Mouse (Mus musculus) MEL (cell line): ENCODE data around the gene Polr2e. TPM values are rescaled to one million over a fixed set of nuclear protein-coding genes. Genes with fewer than 3 reads are reported as not detected.

Experiments used
- DNase-seq: peaks from one replicate; pipeline ENCODE4 v3.0.0; 2011; ENCODE audit warnings: low read depth, low spot score
- H3K27ac ChIP-seq: 2 replicates; pipeline ENCODE4 v1.5.1; 2012; ENCODE audit warnings: low read depth, mild to moderate bottlenecking, control low read depth, low read length, moderate library complexity; ENCODE audit not compliant: control insufficient read depth
- H3K27me3 ChIP-seq, 2 experiments: fragments of 150-350 bp in 1 of 2; sonication (generic) in 1 of 2; 2 replicates each; pipeline ENCODE4 v1.6.1; 2012; ENCODE audit warnings: low read length in 2 of 2, mild to moderate bottlenecking in 2 of 2, improper control_type of control experiment in 1 of 2, moderate library complexity in 1 of 2; ENCODE audit not compliant: insufficient read depth in 2 of 2, control insufficient read depth in 1 of 2
- H3K36me3 ChIP-seq, 2 experiments: 2 replicates each; pipeline ENCODE4 v1.6.1; 2012 to 2014; ENCODE audit warnings: low read length in 2 of 2, improper control_type of control experiment in 1 of 2, inconsistent platforms in 1 of 2, mild to moderate bottlenecking in 1 of 2; ENCODE audit not compliant: insufficient read depth in 2 of 2, control insufficient read depth in 1 of 2
- H3K4me1 ChIP-seq, 2 experiments: fragments of 150-350 bp in 1 of 2; sonication (generic) in 1 of 2; 2 replicates each; pipeline ENCODE4 v1.6.1; 2012; ENCODE audit warnings: low read length in 2 of 2, improper control_type of control experiment in 1 of 2, mild to moderate bottlenecking in 1 of 2; ENCODE audit not compliant: insufficient read depth in 2 of 2, control insufficient read depth in 1 of 2
- H3K4me3 ChIP-seq, 2 experiments: fragments of 150-350 bp in 1 of 2; sonication (generic) in 1 of 2; 2 replicates each; pipeline ENCODE4 v1.5.1; 2012; ENCODE audit warnings: low read depth in 2 of 2, low read length in 2 of 2, mild to moderate bottlenecking in 2 of 2, moderate library complexity in 2 of 2, control low read depth in 1 of 2, improper control_type of control experiment in 1 of 2; ENCODE audit not compliant: control insufficient read depth in 1 of 2, insufficient read depth in 1 of 2
- H3K79me2 ChIP-seq: 2 replicates; pipeline ENCODE4 v1.6.1; 2012; ENCODE audit warnings: mild to moderate bottlenecking, low read length, moderate library complexity; ENCODE audit not compliant: control insufficient read depth, poor library complexity, insufficient read depth
- H3K9ac ChIP-seq: 2 replicates; pipeline ENCODE4 v1.6.1; 2012; ENCODE audit warnings: low read depth, mild to moderate bottlenecking, control low read depth, low read length, moderate library complexity; ENCODE audit not compliant: control insufficient read depth, poor library complexity, severe bottlenecking
- H3K9me3 ChIP-seq: fragments of 150-350 bp; sonication (generic); replicated peaks from 2 replicates; pipeline ENCODE4 v1.6.1; 2012; ENCODE audit warnings: mild to moderate bottlenecking, low read length, improper control_type of control experiment, moderate library complexity; ENCODE audit not compliant: insufficient read depth
- BHLHE40 ChIP-seq: IDR thresholded peaks from 2 replicates; pipeline ENCODE4 v1.6.1; 2012; ENCODE audit warnings: low read depth, mild to moderate bottlenecking, inconsistent platforms, low read length, improper control_type of control experiment, borderline replicate concordance
- CHD1 ChIP-seq: IDR thresholded peaks from 2 replicates; pipeline ENCODE4 v1.6.1; 2012; ENCODE audit warnings: low read depth, mild to moderate bottlenecking, inconsistent platforms, low read length, improper control_type of control experiment
- CHD2 ChIP-seq: IDR thresholded peaks from 2 replicates; pipeline ENCODE4 v1.6.1; 2011; ENCODE audit warnings: low read length, improper control_type of control experiment
- ELF1 ChIP-seq: IDR thresholded peaks from 2 replicates; pipeline ENCODE4 v1.6.1; 2014; ENCODE audit warnings: low read depth, mild to moderate bottlenecking, inconsistent platforms, low read length, improper control_type of control experiment, moderate library complexity
- EP300 ChIP-seq, 2 experiments: IDR thresholded peaks; 2 replicates each; pipeline ENCODE4 v1.6.1; 2011; ENCODE audit warnings: improper control_type of control experiment in 2 of 2, low read length in 2 of 2, low read depth in 1 of 2, mild to moderate bottlenecking in 1 of 2
- ETS1 ChIP-seq: IDR thresholded peaks from 2 replicates; pipeline ENCODE4 v1.6.1; 2012; ENCODE audit warnings: low read depth, mild to moderate bottlenecking, inconsistent platforms, low read length, improper control_type of control experiment, moderate library complexity
- GABPA ChIP-seq: IDR thresholded peaks from 2 replicates; pipeline ENCODE4 v1.6.1; 2012; ENCODE audit warnings: low read depth, mild to moderate bottlenecking, inconsistent platforms, low read length, improper control_type of control experiment, moderate library complexity
- HCFC1 ChIP-seq: IDR thresholded peaks from 2 replicates; pipeline ENCODE4 v1.6.1; 2012; ENCODE audit warnings: low read depth, mild to moderate bottlenecking, inconsistent platforms, low read length, improper control_type of control experiment, moderate library complexity
- JUND ChIP-seq: IDR thresholded peaks from 2 replicates; pipeline ENCODE4 v1.6.1; 2011; ENCODE audit warnings: low read depth, mild to moderate bottlenecking, improper control_type of control experiment, low read length
- KAT2A ChIP-seq: conservative IDR thresholded peaks from 2 replicates; pipeline ENCODE4 v1.6.1; 2012; ENCODE audit warnings: low read depth, low read length, improper control_type of control experiment, inconsistent platforms
- MAFK ChIP-seq: IDR thresholded peaks from 2 replicates; pipeline ENCODE4 v1.6.1; 2011; ENCODE audit warnings: low read depth, mild to moderate bottlenecking, low read length, improper control_type of control experiment, borderline replicate concordance
- MAZ ChIP-seq: IDR thresholded peaks from 2 replicates; pipeline ENCODE4 v1.6.1; 2012; ENCODE audit warnings: low read depth, mild to moderate bottlenecking, inconsistent platforms, low read length, improper control_type of control experiment
- MEF2A ChIP-seq: IDR thresholded peaks from 2 replicates; pipeline ENCODE4 v1.6.1; 2014; ENCODE audit warnings: low read depth, mild to moderate bottlenecking, inconsistent platforms, low read length, improper control_type of control experiment; ENCODE audit not compliant: poor library complexity, insufficient replicate concordance, severe bottlenecking; ENCODE audit errors: extremely low read depth
- MYB ChIP-seq: IDR thresholded peaks from 2 replicates; pipeline ENCODE4 v1.6.1; 2011; ENCODE audit warnings: mild to moderate bottlenecking, low read depth, low read length, improper control_type of control experiment
- MYC ChIP-seq: IDR thresholded peaks from 2 replicates; pipeline ENCODE4 v1.6.1; 2011; ENCODE audit warnings: low read depth, mild to moderate bottlenecking, low read length, improper control_type of control experiment, moderate library complexity
- NELFE ChIP-seq: IDR thresholded peaks from 2 replicates; pipeline ENCODE4 v1.6.1; 2011; ENCODE audit warnings: low read depth, low read length, improper control_type of control experiment
- NRF1 ChIP-seq: IDR thresholded peaks from 2 replicates; pipeline ENCODE4 v1.6.1; 2014; ENCODE audit warnings: low read depth, mild to moderate bottlenecking, inconsistent platforms, low read length, improper control_type of control experiment, moderate library complexity; ENCODE audit not compliant: poor library complexity, insufficient read depth, severe bottlenecking
- POLR2A ChIP-seq, 2 experiments: IDR thresholded peaks; 2 replicates each; pipeline ENCODE4 v1.6.1; 2011 to 2012; ENCODE audit warnings: low read length in 2 of 2, mild to moderate bottlenecking in 2 of 2, control low read depth in 1 of 2, improper control_type of control experiment in 1 of 2, low read depth in 1 of 2, moderate library complexity in 1 of 2; ENCODE audit not compliant: control insufficient read depth in 1 of 2, insufficient read depth in 1 of 2, poor library complexity in 1 of 2
- POLR2AphosphoS2 ChIP-seq: IDR thresholded peaks from 2 replicates; pipeline ENCODE4 v1.6.1; 2011; ENCODE audit warnings: low read length, improper control_type of control experiment
- POLR2AphosphoS5 ChIP-seq: IDR thresholded peaks from 2 replicates; pipeline ENCODE4 v1.6.1; 2012; ENCODE audit warnings: low read depth, borderline replicate concordance, mild to moderate bottlenecking, inconsistent platforms, low read length, moderate library complexity, mixed read lengths
- RAD21 ChIP-seq: IDR thresholded peaks from 2 replicates; pipeline ENCODE4 v1.6.1; 2011; ENCODE audit warnings: mild to moderate bottlenecking, low read depth, low read length, improper control_type of control experiment
- RCOR1 ChIP-seq: IDR thresholded peaks from 2 replicates; pipeline ENCODE4 v1.6.1; 2012; ENCODE audit warnings: low read depth, mild to moderate bottlenecking, inconsistent platforms, low read length, improper control_type of control experiment
- SIN3A ChIP-seq: IDR thresholded peaks from 2 replicates; pipeline ENCODE4 v1.6.1; 2012; ENCODE audit warnings: low read length, improper control_type of control experiment, inconsistent platforms
- TBP ChIP-seq: IDR thresholded peaks from 2 replicates; pipeline ENCODE4 v1.8.0; 2011; ENCODE audit warnings: low read depth, low read length, improper control_type of control experiment
- TCF12 ChIP-seq: IDR thresholded peaks from 2 replicates; pipeline ENCODE4 v1.6.1; 2014; ENCODE audit warnings: low read depth, mild to moderate bottlenecking, inconsistent platforms, low read length, improper control_type of control experiment, moderate library complexity
- UBTF ChIP-seq: IDR thresholded peaks from 2 replicates; pipeline ENCODE4 v1.6.1; 2012; ENCODE audit warnings: low read depth, mild to moderate bottlenecking, inconsistent platforms, low read length, improper control_type of control experiment, moderate library complexity, borderline replicate concordance; ENCODE audit not compliant: insufficient read depth
- USF2 ChIP-seq, 2 experiments: IDR thresholded peaks; 2 replicates each; pipeline ENCODE4 v1.6.1; 2011 to 2012; ENCODE audit warnings: improper control_type of control experiment in 2 of 2, low read length in 2 of 2, borderline replicate concordance in 1 of 2, inconsistent platforms in 1 of 2, low read depth in 1 of 2, mild to moderate bottlenecking in 1 of 2; ENCODE audit not compliant: insufficient read depth in 1 of 2
- ZC3H11A ChIP-seq: IDR thresholded peaks from 2 replicates; pipeline ENCODE4 v1.6.1; 2012; ENCODE audit warnings: low read depth, mild to moderate bottlenecking, inconsistent platforms, low read length, improper control_type of control experiment
- ZMIZ1 ChIP-seq: IDR thresholded peaks from 2 replicates; pipeline ENCODE4 v1.6.1; 2012; ENCODE audit warnings: low read depth, mild to moderate bottlenecking, inconsistent platforms, low read length, improper control_type of control experiment, moderate library complexity
- polyA plus RNA-seq, 2 experiments: library from polyadenylated mRNA; stranded (reverse) in 1 of 2; unstranded in 1 of 2; fragments of >175 nt in 1 of 2; fragments of >200 nt in 1 of 2; gene quantifications; 2 replicates each; pipeline versions ENCODE4 v1.2.1 to v1.2.4; 2012; ENCODE audit warnings: low replicate concordance in 2 of 2, low read depth in 1 of 2; ENCODE audit not compliant: insufficient read length in 2 of 2, insufficient read depth in 1 of 2, missing spikeins in 1 of 2
- total RNA-seq: library from RNA; depleted of rRNA; stranded (reverse); fragments of 300-350 nt; gene quantifications from 2 replicates; pipeline ENCODE4 v1.2.3, GENCODE M21; 2012

Polr2e gene
- total and polyA plus RNA-seq, 3 experiments, result 169 to 279 (median 258) TPM

DNA sequence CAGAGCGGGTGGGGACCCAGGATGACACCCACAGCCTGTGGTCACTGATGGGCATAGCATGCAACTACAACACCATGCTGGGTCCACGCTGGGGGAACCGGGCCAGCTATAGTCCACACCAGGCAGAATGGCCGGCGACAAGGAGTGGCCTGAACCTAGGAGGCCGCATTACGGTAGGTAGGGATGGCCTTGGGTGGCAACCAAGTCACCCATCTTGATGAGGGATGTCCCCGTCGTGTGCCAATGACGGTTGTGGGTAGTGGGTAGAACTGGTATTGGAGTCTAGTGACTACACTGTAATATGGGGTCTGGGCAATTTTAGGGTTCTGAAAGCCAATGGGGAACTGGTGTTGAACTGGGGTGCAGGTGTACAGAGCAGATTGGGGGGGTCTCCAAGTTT, 22.7 kb downstream of the Polr2e start:
- H3K27me3 ChIP-seq, result no peaks in the 10 kb centered on the region
- DNase-seq, result peak; percentile 55
- 0 out of 4 replicates have a peak, but pooled peaks of 1 of the 2 experiments have one; percentile 10 for TF ChIP-seq POLR2A (IDR thresholded peaks at IDR 0.05; ENCODE audit: control insufficient read depth in 1 of 2, insufficient read depth in 1 of 2, low read depth in 1 of 2, low read length in 2 of 2, poor library complexity in 1 of 2)
- TF ChIP-seq MYB, result no peak
- peak overlapping the region; percentile 84 for H3K9ac ChIP-seq
- H3K27ac ChIP-seq, result peak overlapping the region; percentile 80
- peaks cover 10 to 19% of the 10 kb centered on the region in 2 experiments for H3K4me1 ChIP-seq
- H3K4me3 ChIP-seq, result peak overlapping the region; percentile 74 to 98
- peaks cover 12% of the 10 kb centered on the region for H3K79me2 ChIP-seq
- H3K36me3 ChIP-seq, result peaks cover 0 to 11% of the 10 kb centered on the region in 2 experiments; a peak in 3 of 4 replicates
- no peaks in the 10 kb centered on the region for H3K9me3 ChIP-seq

DNA sequence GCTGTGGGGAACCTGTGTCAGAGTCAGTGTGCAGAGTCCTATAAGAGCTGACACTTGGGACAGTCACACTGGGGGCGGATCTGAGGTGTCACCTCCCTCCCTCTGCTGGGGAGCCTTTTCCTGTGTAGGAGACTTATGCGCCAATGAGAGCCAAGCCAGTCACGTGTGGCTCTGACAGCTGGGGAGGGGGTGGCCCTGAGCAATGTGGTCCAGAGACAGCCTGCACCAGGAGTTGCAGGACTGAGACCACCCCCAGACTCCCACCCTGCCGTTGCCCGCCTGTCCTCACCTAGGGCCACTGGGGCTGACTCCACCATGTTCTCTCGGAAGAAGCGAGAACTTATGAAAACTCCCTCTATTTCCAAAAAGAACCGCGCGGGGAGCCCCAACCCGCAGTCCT, 23.1 kb downstream of the Polr2e start, which contains the start of gene Arhgap45:
TSS of gene Arhgap45 (plus strand) at position 143 of the 400 bp plus-strand sequence.
- DNase-seq, result peak; percentile 93
- Histone ChIP-seq H3K36me3 (peaks cover 0 to 11% of the 10 kb centered on the region in 2 experiments; a peak in 3 of 4 replicates), H3K9me3 (no peaks in the 10 kb centered on the region), H3K79me2 (peaks cover 12% of the 10 kb centered on the region), H3K9ac (peak within 1 kb of the TSS; percentile 84), H3K27me3 (no peaks in the 10 kb centered on the region), H3K4me1 (peaks cover 10 to 19% of the 10 kb centered on the region in 2 experiments), H3K4me3 (peak within 1 kb of the TSS; percentile 74 to 98), H3K27ac (peak within 1 kb of the TSS; percentile 80)
- TF ChIP-seq NELFE (peak; percentile 63), SIN3A (peak; percentile 97), POLR2AphosphoS5 (no peak; the same call in 1 of the 2 replicates), ZC3H11A (no peak), POLR2AphosphoS2 (peak; percentile 63; the same call in 1 of the 2 replicates), TCF12 (peak; percentile 34; the same call in 1 of the 2 replicates), UBTF (no peak), RAD21 (no peak), KAT2A (no peak; the same call in 1 of the 2 replicates), EP300 (IDR thresholded peaks at IDR 0.05; ENCODE audit: low read depth in 1 of 2, low read length in 2 of 2) (no peak), POLR2A (IDR thresholded peaks at IDR 0.05; ENCODE audit: control insufficient read depth in 1 of 2, insufficient read depth in 1 of 2, low read depth in 1 of 2, low read length in 2 of 2, poor library complexity in 1 of 2) (peak in 1 of 2 experiments; percentile 62; a peak in 1 of 4 replicates), NRF1 (no peak), RCOR1 (no peak), CHD2 (no peak), ETS1 (peak; percentile 58), GABPA (no peak), ELF1 (peak; percentile 58; the same call in 1 of the 2 replicates), MYC (peak; percentile 66), CHD1 (no peak), BHLHE40 (peak; percentile 95), MEF2A (no peak), USF2 (IDR thresholded peaks at IDR 0.05; ENCODE audit: borderline replicate concordance in 1 of 2, insufficient read depth in 1 of 2, low read depth in 1 of 2, low read length in 2 of 2) (peak; percentile 48 to 87; a peak in 3 of 4 replicates), TBP (peak; percentile 62; the same call in 1 of the 2 replicates), MAZ (peak; percentile 95), ZMIZ1 (no peak), HCFC1 (peak; percentile 74), JUND (no peak), MYB (no peak), MAFK (0 out of 2 replicates have a peak, but pooled peaks have one; percentile 16)
